Mouse (Mus musculus) hindbrain, embryonic 16.5 days (tissue): ENCODE measurements around the gene Taar3. TPM values are rescaled to one million over a fixed set of nuclear protein-coding genes. Genes with fewer than 3 reads are reported as not detected.

Experiments
- ATAC-seq: fragments of 200-750 bp; cut with Nextera tagmentation; 2 replicates; pipeline ENCODE4 v1.8.0; 2017; ENCODE audit warnings: moderate TSS enrichment, moderate library complexity
- H3K27ac ChIP-seq: fragments of 300-500 bp; sonication (generic); 2 replicates; pipeline ENCODE4 v1.5.1; 2014; ENCODE audit warnings: low read depth, mild to moderate bottlenecking, control low read depth, low read length, moderate library complexity
- H3K27me3 ChIP-seq: fragments of 300-500 bp; sonication (generic); replicated peaks from 2 replicates; pipeline ENCODE4 v1.6.1; 2014; ENCODE audit warnings: low read length; ENCODE audit not compliant: control insufficient read depth, insufficient read depth
- H3K36me3 ChIP-seq: fragments of 300-500 bp; sonication (generic); 2 replicates; pipeline ENCODE4 v1.6.1; 2014; ENCODE audit warnings: mild to moderate bottlenecking, low read length, moderate library complexity, mixed read lengths; ENCODE audit not compliant: control insufficient read depth, insufficient read depth
- H3K4me1 ChIP-seq: fragments of 300-500 bp; sonication (generic); 2 replicates; pipeline ENCODE4 v1.6.1; 2014; ENCODE audit warnings: low read depth, low read length; ENCODE audit not compliant: control insufficient read depth, insufficient read depth
- H3K4me2 ChIP-seq: fragments of 300-500 bp; sonication (generic); 2 replicates; pipeline ENCODE4 v1.6.1; 2014; ENCODE audit warnings: mild to moderate bottlenecking, low read length, control low read depth, moderate library complexity
- H3K4me3 ChIP-seq: fragments of 300-500 bp; sonication (generic); 2 replicates; pipeline ENCODE4 v1.5.1; 2014; ENCODE audit warnings: mild to moderate bottlenecking, low read length, control low read depth, moderate library complexity
- H3K9ac ChIP-seq: fragments of 300-500 bp; sonication (generic); 2 replicates; pipeline ENCODE4 v1.6.1; 2014; ENCODE audit warnings: low read depth, mild to moderate bottlenecking, control low read depth, low read length, moderate library complexity
- H3K9me3 ChIP-seq: fragments of 300-500 bp; sonication (generic); 2 replicates; pipeline ENCODE4 v1.6.1; 2014; ENCODE audit warnings: mild to moderate bottlenecking, low read length, moderate library complexity; ENCODE audit not compliant: control insufficient read depth
- WGBS: fragments of 180-500 bp; shearing (Covaris S2); extraction: QIAGEN DNeasy Blood & Tissue Kit; methylation state at CpG from one replicate; pipeline ENCODE4 v1.1.7; 2014; 5-methylcytosine and 5-hydroxymethylcytosine counted together
- polyA plus RNA-seq: library from polyadenylated mRNA; unstranded; fragments of >200 nt; fragmentation: Nextera tagmentation; extraction: Ambion mirVana; gene quantifications from 2 replicates; pipeline ENCODE4 v1.2.1, GENCODE M21; 2015

Taar3 gene
- polyA plus RNA-seq, result not detected in 2 replicates

DNA sequence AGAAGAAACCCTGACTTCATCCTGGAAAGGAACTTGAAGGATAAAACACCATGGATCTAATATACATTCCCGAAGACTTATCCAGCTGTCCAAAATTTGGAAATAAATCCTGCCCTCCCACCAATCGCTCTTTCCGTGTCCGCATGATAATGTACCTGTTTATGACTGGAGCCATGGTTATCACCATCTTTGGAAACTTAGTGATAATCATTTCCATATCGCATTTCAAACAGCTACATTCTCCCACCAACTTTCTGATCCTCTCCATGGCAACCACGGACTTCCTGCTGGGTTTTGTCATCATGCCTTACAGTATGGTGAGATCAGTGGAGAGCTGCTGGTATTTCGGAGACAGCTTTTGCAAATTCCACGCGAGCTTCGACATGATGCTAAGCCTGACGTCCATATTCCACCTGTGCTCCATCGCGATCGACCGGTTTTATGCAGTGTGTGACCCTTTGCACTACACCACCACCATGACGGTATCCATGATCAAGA lies at the start of gene Taar3:
Gene Taar3 (plus strand): TSS at position 51 of the 498 bp plus-strand sequence.
- WGBS, result 77% methylated on average over 16 of the region's 16 CpGs
- Histone ChIP-seq H3K4me2 (no peak within 1 kb of the TSS), H3K27me3 (no peaks in the 10 kb centered on the region), H3K27ac (no peak within 1 kb of the TSS), H3K4me3 (no peak within 1 kb of the TSS), H3K9me3 (no peaks in the 10 kb centered on the region), H3K4me1 (no peaks in the 10 kb centered on the region), H3K9ac (no peak within 1 kb of the TSS), H3K36me3 (no peaks in the 10 kb centered on the region)
- ATAC-seq, result no peak

DNA sequence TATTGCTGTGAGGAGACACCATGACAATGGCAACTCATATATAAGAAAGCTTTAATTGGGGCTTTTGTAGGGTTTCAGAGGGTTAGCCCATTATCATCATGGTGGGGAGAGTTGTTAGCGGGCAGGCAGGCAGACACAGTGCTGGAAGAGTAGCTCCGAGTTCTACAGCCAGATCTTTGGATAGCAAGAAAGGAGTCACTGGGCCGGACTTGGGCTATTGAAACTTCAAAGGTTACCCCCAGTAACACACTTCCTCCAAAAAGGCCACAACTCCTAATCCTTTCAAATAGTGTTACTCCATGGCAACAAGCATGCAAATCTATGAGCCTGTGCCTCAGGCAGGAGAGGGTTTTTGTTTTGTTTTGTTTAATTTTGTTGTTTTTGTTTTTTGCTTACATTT lies 48.2 kb upstream of the Taar3 start:
- Histone ChIP-seq H3K4me1 (no peaks in the 10 kb centered on the region), H3K4me2 (no peak overlapping the region), H3K36me3 (no peaks in the 10 kb centered on the region), H3K4me3 (no peak overlapping the region), H3K9ac (no peak overlapping the region), H3K27ac (no peak overlapping the region), H3K9me3 (no peaks in the 10 kb centered on the region), H3K27me3 (no peaks in the 10 kb centered on the region)
- WGBS, result 53% methylated on average over 3 of the region's 3 CpGs
- no peak for ATAC-seq

- H3K4me2 ChIP-seq, result no peak overlapping the region
- 100% methylated on average over 1 of the region's 1 CpGs for WGBS
- no peak for ATAC-seq
- no peaks in the 10 kb centered on the region for H3K4me1 ChIP-seq
- H3K27ac ChIP-seq, result no peak overlapping the region
- H3K36me3 ChIP-seq, result no peaks in the 10 kb centered on the region
- no peak overlapping the region for H3K9ac ChIP-seq
- H3K27me3 ChIP-seq, result no peaks in the 10 kb centered on the region
- no peaks in the 10 kb centered on the region for H3K9me3 ChIP-seq
- no peak overlapping the region for H3K4me3 ChIP-seq
Measured at GRCm38 (mm10) chr10:23905661-23906060, 43.7 kb upstream of the Taar3 start.

DNA sequence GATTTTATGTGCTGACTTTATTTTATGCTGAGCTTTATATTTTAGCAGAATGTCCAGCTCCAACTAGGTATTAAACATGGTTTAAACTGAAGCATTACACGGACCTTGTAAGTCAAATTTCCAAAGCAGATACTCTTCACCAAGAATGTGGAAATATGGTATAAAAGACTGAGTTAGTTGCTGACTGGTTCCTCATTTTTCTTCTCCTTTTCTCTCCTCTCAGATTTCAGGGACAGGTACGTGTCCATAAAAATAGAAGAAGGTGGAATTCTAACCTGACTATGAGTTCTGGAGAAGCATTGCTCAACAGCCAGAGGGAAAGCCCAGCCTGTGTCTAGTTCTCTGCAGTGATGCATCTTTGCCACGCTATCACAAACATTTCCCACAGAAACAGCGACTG lies 29.3 kb upstream of the Taar3 start, which contains the start of gene Taar1:
Gene Taar1 (plus strand): TSS at position 301 of the 400 bp plus-strand sequence.
- Histone ChIP-seq H3K36me3 (no peaks in the 10 kb centered on the region), H3K4me2 (no peak within 1 kb of the TSS)
- 92% methylated on average over 4 of the region's 4 CpGs for WGBS

DNA sequence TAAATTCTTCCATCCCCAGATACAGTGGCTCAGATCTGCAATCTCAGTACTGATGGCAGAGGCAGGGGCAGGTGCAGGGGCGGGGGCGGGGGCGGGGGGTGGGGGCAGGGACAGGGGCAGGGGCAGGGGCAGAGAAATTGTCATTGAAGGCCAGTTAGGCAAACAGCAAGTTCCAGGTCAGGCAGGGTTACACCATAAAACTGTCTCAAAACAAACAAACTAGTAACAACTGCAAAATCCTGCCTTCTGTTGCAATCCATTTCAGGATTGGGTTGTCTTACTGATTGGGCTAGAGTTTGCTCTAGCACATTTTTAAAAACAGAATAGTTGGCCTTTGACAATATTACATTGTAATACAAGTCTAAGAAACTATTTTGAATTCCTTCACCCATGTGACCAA lies 26.9 kb upstream of the Taar3 start:
- ATAC-seq, result no peak
- no peak overlapping the region for H3K27ac ChIP-seq
- WGBS, result 76% methylated on average over 3 of the region's 3 CpGs
- no peaks in the 10 kb centered on the region for H3K4me1 ChIP-seq
- H3K27me3 ChIP-seq, result no peaks in the 10 kb centered on the region
- no peaks in the 10 kb centered on the region for H3K9me3 ChIP-seq
- H3K9ac ChIP-seq, result no peak overlapping the region
- H3K4me3 ChIP-seq, result no peak overlapping the region
- no peak overlapping the region for H3K4me2 ChIP-seq
- no peaks in the 10 kb centered on the region for H3K36me3 ChIP-seq

More for the DNA sequence above, 29.3 kb upstream of the Taar3 start, which contains the start of gene Taar1:
- H3K4me3 ChIP-seq, result no peak within 1 kb of the TSS
- H3K27me3 ChIP-seq, result no peaks in the 10 kb centered on the region
- no peaks in the 10 kb centered on the region for H3K9me3 ChIP-seq
- no peak within 1 kb of the TSS for H3K27ac ChIP-seq
- no peaks in the 10 kb centered on the region for H3K4me1 ChIP-seq
- no peak within 1 kb of the TSS for H3K9ac ChIP-seq
- no peak for ATAC-seq

DNA sequence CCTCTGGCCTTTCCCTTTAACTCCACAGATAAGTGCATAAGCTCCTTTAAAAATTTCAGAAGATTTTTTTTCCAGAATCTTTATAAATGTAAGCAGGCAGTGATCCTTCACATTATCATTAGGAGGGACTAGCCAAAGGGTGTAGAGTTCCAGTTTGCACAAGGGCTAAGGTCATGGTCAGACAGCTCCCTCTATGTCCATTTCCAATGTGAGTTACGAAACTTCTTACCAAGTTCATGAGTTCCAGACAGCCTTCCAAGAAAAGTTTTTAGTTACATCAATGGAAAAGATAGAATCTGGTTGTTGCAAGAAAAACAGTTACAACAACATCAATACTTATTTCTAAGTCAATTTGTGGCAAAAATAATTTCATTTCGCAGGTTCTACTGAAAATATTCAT lies 25.4 kb upstream of the Taar3 start:
- Histone ChIP-seq H3K4me1 (no peaks in the 10 kb centered on the region), H3K9ac (no peak overlapping the region), H3K9me3 (no peaks in the 10 kb centered on the region), H3K27ac (no peak overlapping the region), H3K27me3 (no peaks in the 10 kb centered on the region), H3K4me3 (no peak overlapping the region), H3K4me2 (no peak overlapping the region), H3K36me3 (no peaks in the 10 kb centered on the region)
- 83% methylated on average over 2 of the region's 2 CpGs for WGBS
- no peak for ATAC-seq

DNA sequence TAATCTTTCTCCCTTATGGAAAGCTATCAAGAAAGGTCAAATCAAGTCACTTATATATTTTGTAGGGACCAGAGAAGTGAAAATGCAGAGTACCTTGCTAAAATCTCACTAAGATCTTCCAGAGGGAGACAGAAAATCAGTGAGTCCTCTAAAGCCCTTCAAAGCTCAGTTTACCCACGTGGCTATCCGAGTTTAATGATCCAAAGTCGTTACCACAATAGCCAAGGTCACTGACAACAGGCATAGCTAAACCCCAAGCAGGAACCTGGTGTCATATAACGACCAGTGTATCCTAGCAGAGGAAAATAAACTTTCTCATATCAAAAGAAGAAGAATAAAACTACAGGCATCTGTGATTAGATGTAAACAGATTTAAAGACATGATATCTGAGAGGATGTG lies 11.7 kb upstream of the Taar3 start:
- 54% methylated on average over 4 of the region's 4 CpGs for WGBS
- Histone ChIP-seq H3K36me3 (no peaks in the 10 kb centered on the region), H3K4me3 (no peak overlapping the region), H3K27ac (no peak overlapping the region), H3K27me3 (no peaks in the 10 kb centered on the region), H3K4me1 (no peaks in the 10 kb centered on the region), H3K9ac (no peak overlapping the region), H3K9me3 (no peaks in the 10 kb centered on the region), H3K4me2 (no peak overlapping the region)
- ATAC-seq, result no peak

GRCm38 (mm10) chr10:23938312-23938711 lies 11.0 kb upstream of the Taar3 start, which contains the start of gene Taar2:
Gene Taar2, plus strand, starts transcription at chr10:23938572.
- peak within 1 kb of the TSS; percentile 24; the same call in 1 of the 2 replicates for H3K4me2 ChIP-seq
- WGBS, result 43% methylated on average over 6 of the region's 6 CpGs
- no peaks in the 10 kb centered on the region for H3K9me3 ChIP-seq
- no peaks in the 10 kb centered on the region for H3K27me3 ChIP-seq
- no peak within 1 kb of the TSS for H3K27ac ChIP-seq
- no peak for ATAC-seq
- H3K36me3 ChIP-seq, result no peaks in the 10 kb centered on the region
- no peak within 1 kb of the TSS for H3K9ac ChIP-seq
- no peak within 1 kb of the TSS for H3K4me3 ChIP-seq
- H3K4me1 ChIP-seq, result no peaks in the 10 kb centered on the region

GRCm38 (mm10) chr10:23942465-23942864 lies 6.9 kb upstream of the Taar3 start:
- 79% methylated on average over 5 of the region's 5 CpGs for WGBS
- Histone ChIP-seq H3K9me3 (no peaks in the 10 kb centered on the region), H3K4me2 (no peak overlapping the region), H3K27ac (no peak overlapping the region), H3K4me3 (no peak overlapping the region), H3K4me1 (no peaks in the 10 kb centered on the region), H3K36me3 (no peaks in the 10 kb centered on the region), H3K9ac (no peak overlapping the region), H3K27me3 (no peaks in the 10 kb centered on the region)
- ATAC-seq, result no peak

GRCm38 (mm10) chr10:23948026-23948425 lies 1.3 kb upstream of the Taar3 start:
- 66% methylated on average over 7 of the region's 7 CpGs for WGBS
- H3K4me2 ChIP-seq, result no peak overlapping the region
- H3K4me1 ChIP-seq, result no peaks in the 10 kb centered on the region
- H3K4me3 ChIP-seq, result no peak overlapping the region
- H3K9me3 ChIP-seq, result no peaks in the 10 kb centered on the region
- no peak overlapping the region for H3K9ac ChIP-seq
- no peaks in the 10 kb centered on the region for H3K36me3 ChIP-seq
- no peaks in the 10 kb centered on the region for H3K27me3 ChIP-seq
- ATAC-seq, result no peak
- H3K27ac ChIP-seq, result no peak overlapping the region
